Mouse (Mus musculus): ENCODE results near the gene Ece1.

DNA sequence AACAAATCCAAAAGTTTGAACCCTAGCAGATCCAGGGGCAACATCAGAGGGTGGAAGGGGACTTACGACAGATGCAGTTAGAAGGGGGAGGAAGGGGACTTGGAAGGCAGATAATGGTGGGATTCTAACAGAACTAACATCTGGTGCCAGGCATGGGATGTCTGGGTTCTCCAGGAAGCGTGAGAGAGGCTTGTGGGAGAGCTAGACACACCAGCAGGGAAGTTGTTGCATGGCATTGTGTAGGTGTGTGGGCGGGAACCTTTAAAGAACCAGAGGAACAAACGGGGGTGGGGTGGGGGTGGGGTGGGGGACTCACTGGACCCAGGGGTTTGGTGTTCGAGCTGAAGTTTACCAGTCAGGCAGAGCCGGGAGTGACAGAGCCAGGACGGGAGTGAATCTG lies 12.3 kb downstream of the Ece1 start:
- TF ChIP-seq POLR2A (IDR thresholded peaks at IDR 0.05; ENCODE audit: insufficient read length, low read depth) (no peak), MYOG (IDR thresholded peaks at IDR 0.05; ENCODE audit: control insufficient read depth in 1 of 3, insufficient read depth in 1 of 3, insufficient read length in 2 of 3, low read depth in 2 of 3) (no peak), MAX (IDR thresholded peaks at IDR 0.05; ENCODE audit: low read depth) (no peak), TCF12 (IDR thresholded peaks at IDR 0.05; ENCODE audit: insufficient read depth, poor library complexity, severe bottlenecking) (no peak), SRF (IDR thresholded peaks at IDR 0.05; ENCODE audit: control insufficient read depth, insufficient read length, low read depth) (no peak), POLR2AphosphoS2 (IDR thresholded peaks at IDR 0.05; ENCODE audit: insufficient read length, low read depth) (no peak), REST (IDR thresholded peaks at IDR 0.05; ENCODE audit: insufficient read depth, insufficient read length) (no peak), CEBPB (IDR thresholded peaks at IDR 0.05; ENCODE audit: insufficient read depth, poor library complexity, severe bottlenecking) (no peak), E2F4 (IDR thresholded peaks at IDR 0.05; ENCODE audit: insufficient read depth) (no peak), USF1 (IDR thresholded peaks at IDR 0.05; ENCODE audit: low read depth) (no peak), TCF3 (IDR thresholded peaks at IDR 0.05; ENCODE audit: insufficient read length, low read depth) (no peak), MYOD1 (IDR thresholded peaks at IDR 0.05; ENCODE audit: control insufficient read depth in 1 of 3, insufficient read length in 2 of 3, low read depth in 2 of 3) (no peak)

Data from myocyte (in vitro differentiated cells).